Mouse (Mus musculus) liver, adult 2 months (tissue): ENCODE measurements at regions not wholly inside any gene's neighbourhood (a gene's known extent, or its start where the extent isn't known, plus 50 kb on each side); places are given as distances from the start of the nearest gene placed in this dataset.

Source experiments
- DNase-seq: peaks from one replicate; pipeline ENCODE4 v3.0.0-alpha.2; 2011; ENCODE audit warnings: low read depth, low spot score; ENCODE audit errors: extremely low read depth
- H3K27ac ChIP-seq: fragments of 200-500 bp; replicated peaks from 2 replicates; pipeline ENCODE4 v1.5.1; 2012; ENCODE audit warnings: low read depth, mild to moderate bottlenecking, control low read depth, inconsistent platforms, low read length; ENCODE audit not compliant: insufficient read depth
- H3K27me3 ChIP-seq: fragments of 200-500 bp; 2 replicates; pipeline ENCODE4 v1.6.1; 2012; ENCODE audit warnings: mild to moderate bottlenecking, moderate library complexity, low read length, inconsistent platforms; ENCODE audit not compliant: control insufficient read depth, insufficient read depth
- H3K36me3 ChIP-seq: fragments of 200-500 bp; 2 replicates; pipeline ENCODE4 v1.6.1; 2012; ENCODE audit warnings: low read length, inconsistent platforms; ENCODE audit not compliant: control insufficient read depth, insufficient read depth
- H3K4me1 ChIP-seq: fragments of 200-500 bp; 2 replicates; pipeline ENCODE4 v1.6.1; 2011; ENCODE audit warnings: low read length; ENCODE audit not compliant: control insufficient read depth, insufficient read depth
- H3K4me3 ChIP-seq: fragments of 200-500 bp; 2 replicates; pipeline ENCODE4 v1.5.1; 2011; ENCODE audit warnings: low read depth, mild to moderate bottlenecking, control low read depth, low read length, moderate library complexity; ENCODE audit not compliant: insufficient read depth
- H3K79me2 ChIP-seq: fragments of 200-500 bp; 2 replicates; pipeline ENCODE4 v1.6.1; 2012; ENCODE audit warnings: inconsistent platforms, mild to moderate bottlenecking, low read length, moderate library complexity; ENCODE audit not compliant: control insufficient read depth, insufficient read depth
- H3K9ac ChIP-seq: fragments of 200-500 bp; 2 replicates; pipeline ENCODE4 v1.6.1; 2012; ENCODE audit warnings: low read depth, mild to moderate bottlenecking, control low read depth, inconsistent platforms, low read length
- CTCF ChIP-seq: fragments of 200-500 bp; IDR thresholded peaks from 2 replicates; pipeline ENCODE4 v1.5.1; 2011; ENCODE audit warnings: low read depth, low read length, control low read depth
- POLR2A ChIP-seq: fragments of 200-500 bp; IDR thresholded peaks from 2 replicates; pipeline ENCODE4 v1.6.1; 2011; ENCODE audit warnings: low read length, control low read depth; ENCODE audit not compliant: insufficient read depth; ENCODE audit errors: extremely low read depth
- WGBS: fragments of 180-500 bp; shearing (Covaris S2); methylation state at CpG from one replicate; pipeline ENCODE4 v1.1.7; 2018; 5-methylcytosine and 5-hydroxymethylcytosine counted together

DNA sequence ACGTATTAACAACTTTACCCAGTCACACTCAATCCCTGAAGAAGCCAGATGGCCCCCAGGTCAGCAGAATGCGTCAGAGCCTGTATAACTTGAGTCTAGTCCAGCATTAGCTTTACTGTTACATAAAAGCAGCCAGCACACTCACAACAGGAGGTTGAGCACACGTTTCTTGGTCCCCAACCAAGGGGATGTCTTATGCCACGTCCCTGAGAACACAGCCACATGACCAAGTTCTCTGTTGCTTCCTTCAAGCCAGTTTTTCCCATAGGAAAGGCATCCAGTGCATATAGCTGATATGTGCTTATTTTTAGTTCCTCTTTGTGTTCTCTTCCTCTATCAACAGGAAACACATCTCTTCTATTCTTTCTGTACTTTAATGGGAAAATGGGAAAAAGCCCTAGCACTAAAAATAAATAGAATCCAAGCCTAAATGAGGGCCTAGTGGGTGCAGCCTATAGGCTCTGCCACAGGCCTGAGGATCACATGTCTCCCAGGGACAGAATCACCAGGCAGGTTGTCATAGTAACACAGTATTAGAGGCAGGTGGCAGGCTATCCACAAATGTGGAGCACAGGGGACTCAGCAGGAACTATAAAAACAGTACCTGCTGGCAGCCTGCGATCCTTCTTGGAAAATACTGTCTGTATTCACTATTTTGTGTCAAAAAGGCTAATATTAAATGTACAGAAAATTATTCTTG, 160.1 kb downstream of the Tmem17 start:
- TF ChIP-seq POLR2A (no peak), CTCF (no peak)
- H3K79me2 ChIP-seq: no peaks in the 10 kb centered on the region
- H3K4me1 ChIP-seq: no peaks in the 10 kb centered on the region
- no peak for DNase-seq
- no peak overlapping the region for H3K27ac ChIP-seq
- no peaks in the 10 kb centered on the region for H3K36me3 ChIP-seq
- no peak overlapping the region for H3K9ac ChIP-seq
- H3K4me3 ChIP-seq: no peak overlapping the region
- WGBS: 70% methylated on average over 5 of the region's 5 CpGs
- H3K27me3 ChIP-seq: no peaks in the 10 kb centered on the region

- Histone ChIP-seq H3K9ac (no peak overlapping the region), H3K4me1 (no peaks in the 10 kb centered on the region), H3K36me3 (no peaks in the 10 kb centered on the region), H3K4me3 (no peak overlapping the region), H3K27ac (no peak overlapping the region), H3K27me3 (no peaks in the 10 kb centered on the region), H3K79me2 (no peaks in the 10 kb centered on the region)
- no peak for TF ChIP-seq CTCF
- TF ChIP-seq POLR2A: no peak
- no peak for DNase-seq
- WGBS: 72% methylated on average over 3 of the region's 3 CpGs
These were observed 163.2 kb downstream of the Tmem17 start for GRCm38 (mm10) chr11:22675047-22675446.

DNA sequence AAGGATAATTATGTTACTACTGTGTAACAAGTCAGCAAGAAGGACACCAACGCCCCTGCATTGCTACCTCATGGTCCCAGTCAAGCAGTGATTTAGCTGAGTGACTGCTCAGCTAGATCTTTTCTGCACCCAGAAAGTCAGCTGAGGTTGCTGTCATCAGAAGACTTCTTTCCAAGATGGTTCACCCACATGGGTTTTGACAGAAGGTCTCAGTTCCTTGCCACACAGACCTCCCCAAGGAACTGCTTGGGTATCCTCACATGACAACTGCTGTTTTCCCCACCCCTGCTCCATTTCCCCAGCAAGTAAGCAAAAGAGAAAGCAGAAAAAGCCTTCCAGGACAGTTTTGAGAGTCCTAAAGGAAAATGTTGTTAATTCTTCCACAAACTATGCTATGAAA, 163.9 kb downstream of the Tmem17 start:
- DNase-seq: no peak
- WGBS: 93% methylated on average over 1 of the region's 1 CpGs
- H3K36me3 ChIP-seq: no peaks in the 10 kb centered on the region
- H3K4me3 ChIP-seq: no peak overlapping the region
- no peaks in the 10 kb centered on the region for H3K79me2 ChIP-seq
- H3K27ac ChIP-seq: no peak overlapping the region
- H3K27me3 ChIP-seq: no peaks in the 10 kb centered on the region
- no peaks in the 10 kb centered on the region for H3K4me1 ChIP-seq
- no peak for TF ChIP-seq POLR2A
- TF ChIP-seq CTCF: no peak
- H3K9ac ChIP-seq: no peak overlapping the region

- 14% methylated on average over 2 of the region's 2 CpGs for WGBS
- peak; percentile 30 for DNase-seq
- Histone ChIP-seq H3K79me2 (no peaks in the 10 kb centered on the region), H3K27me3 (no peaks in the 10 kb centered on the region), H3K4me1 (no peaks in the 10 kb centered on the region), H3K9ac (no peak overlapping the region), H3K4me3 (no peak overlapping the region), H3K27ac (no peak overlapping the region), H3K36me3 (no peaks in the 10 kb centered on the region)
- TF ChIP-seq CTCF: peak; percentile 77
- no peak for TF ChIP-seq POLR2A
These were observed 165.4 kb downstream of the Tmem17 start for GRCm38 (mm10) chr11:22677337-22677736.

- H3K4me1 ChIP-seq: no peaks in the 10 kb centered on the region
- no peak overlapping the region for H3K27ac ChIP-seq
- H3K27me3 ChIP-seq: no peaks in the 10 kb centered on the region
- H3K79me2 ChIP-seq: no peaks in the 10 kb centered on the region
- no peak overlapping the region for H3K9ac ChIP-seq
- no peak for DNase-seq
- H3K36me3 ChIP-seq: no peaks in the 10 kb centered on the region
- no peak for TF ChIP-seq CTCF
- no peak for TF ChIP-seq POLR2A
- no peak overlapping the region for H3K4me3 ChIP-seq
- WGBS: 95% methylated on average over 4 of the region's 4 CpGs
These were observed 172.7 kb downstream of the Tmem17 start for GRCm38 (mm10) chr11:22684576-22684975.

- no peak overlapping the region for H3K27ac ChIP-seq
These were observed 169.9 kb downstream of the B3gnt2 start for GRCm38 (mm10) chr11:22690829-22691228.

More at GRCm38 (mm10) chr11:22690829-22691228, 169.9 kb downstream of the B3gnt2 start:
- peaks cover 2% of the 10 kb centered on the region; the same call in 1 of the 2 replicates for H3K4me1 ChIP-seq
- DNase-seq: no peak
- no peaks in the 10 kb centered on the region for H3K36me3 ChIP-seq
- H3K27me3 ChIP-seq: no peaks in the 10 kb centered on the region
- TF ChIP-seq CTCF (no peak), POLR2A (no peak)
- H3K9ac ChIP-seq: no peak overlapping the region
- H3K79me2 ChIP-seq: no peaks in the 10 kb centered on the region
- 95% methylated on average over 3 of the region's 3 CpGs for WGBS
- H3K4me3 ChIP-seq: no peak overlapping the region
